Mouse (Mus musculus) kidney, postnatal 0 days (tissue): ENCODE measurements around the gene Eci2. TPM values are rescaled to one million over a fixed set of nuclear protein-coding genes. Genes with fewer than 3 reads are reported as not detected.
A peak's percentile ranks its signal among the peaks of the same experiment; 100 is the strongest.
"Not testable (repeated sequence)": the region's sequence is repeated elsewhere in the genome, so short reads cannot be mapped to it uniquely, and the experiment has no call there.

Source experiments
- ATAC-seq: fragments of 200-750 bp; cut with Nextera tagmentation; replicated peaks from 2 replicates; pipeline ENCODE4 v1.8.0; 2017; ENCODE audit warnings: low read depth, moderate number of reproducible peaks, moderate TSS enrichment, moderate library complexity; ENCODE audit not compliant: low FRiP score
- DNase-seq: peaks from one replicate; pipeline ENCODE4 v3.0.0-alpha.2; 2016; ENCODE audit warnings: low spot score
- H3K27ac ChIP-seq: fragments of 300-500 bp; sonication (generic); 2 replicates; pipeline ENCODE4 v1.5.1; 2014; ENCODE audit warnings: mild to moderate bottlenecking
- H3K27me3 ChIP-seq: fragments of 300-500 bp; sonication (generic); 2 replicates; pipeline ENCODE4 v1.6.1; 2014; ENCODE audit warnings: low read length, mixed read lengths; ENCODE audit not compliant: insufficient read depth
- H3K36me3 ChIP-seq: fragments of 300-500 bp; sonication (generic); 2 replicates; pipeline ENCODE4 v1.6.1; 2014; ENCODE audit warnings: low read length, mixed read lengths; ENCODE audit not compliant: insufficient read depth
- H3K4me1 ChIP-seq: fragments of 300-500 bp; sonication (generic); replicated peaks from 2 replicates; pipeline ENCODE4 v1.6.1; 2014; ENCODE audit warnings: antibody characterized with exemption, low read length, mixed read lengths; ENCODE audit not compliant: insufficient read depth
- H3K4me2 ChIP-seq: fragments of 300-500 bp; sonication (generic); 2 replicates; pipeline ENCODE4 v1.6.1; 2014; ENCODE audit warnings: mild to moderate bottlenecking, low read length, moderate library complexity, mixed read lengths
- H3K4me3 ChIP-seq: fragments of 300-500 bp; sonication (generic); replicated peaks from 2 replicates; pipeline ENCODE4 v1.5.1; 2014; ENCODE audit warnings: low read depth, low read length
- H3K9ac ChIP-seq: fragments of 300-500 bp; sonication (generic); 2 replicates; pipeline ENCODE4 v1.6.1; 2014; ENCODE audit warnings: low read depth, low read length
- H3K9me3 ChIP-seq: fragments of 300-500 bp; sonication (generic); replicated peaks from 2 replicates; pipeline ENCODE4 v1.6.1; 2016; ENCODE audit warnings: low read length, inconsistent platforms, mixed read lengths
- CTCF ChIP-seq: IDR thresholded peaks from 2 replicates; pipeline ENCODE4 v1.5.1; 2016; ENCODE audit warnings: antibody characterized with exemption, low read depth, mild to moderate bottlenecking, moderate library complexity
- WGBS: fragments of 180-500 bp; shearing (Covaris S2); extraction: QIAGEN DNeasy Blood & Tissue Kit; methylation state at CpG from one replicate; pipeline ENCODE4 v1.1.7; 2014; 5-methylcytosine and 5-hydroxymethylcytosine counted together
- polyA plus RNA-seq: library from polyadenylated mRNA; unstranded; fragments of >200 nt; fragmentation: Nextera tagmentation; extraction: Ambion mirVana; gene quantifications from 2 replicates; pipeline ENCODE4 v1.2.1, GENCODE M21; 2015

Gene Eci2
- polyA plus RNA-seq, 1 experiment from 2014 or later = 185 TPM

DNA sequence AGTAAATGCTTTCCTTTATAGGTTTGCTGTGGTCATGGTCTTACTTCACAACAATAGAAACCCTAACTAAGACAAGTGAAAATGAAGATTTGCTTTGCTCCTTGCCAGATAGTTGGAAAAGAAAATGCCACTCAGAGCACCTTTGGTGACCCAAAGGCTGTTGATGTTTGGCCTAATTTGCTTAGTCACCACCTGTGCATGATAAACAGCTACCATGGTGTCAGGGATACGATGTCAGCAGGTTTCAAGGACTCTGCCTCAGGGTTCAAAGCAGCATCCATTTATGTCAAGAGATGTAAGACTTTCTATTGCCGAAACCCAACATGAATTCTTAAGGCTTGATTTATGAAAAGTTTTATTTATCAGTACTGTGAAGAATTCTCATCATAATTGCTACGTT is 49.5 kb downstream of the Eci2 start:
- Histone ChIP-seq H3K36me3 (peaks cover 29% of the 10 kb centered on the region), H3K4me2 (no peak overlapping the region), H3K4me3 (no peak overlapping the region), H3K4me1 (no peaks in the 10 kb centered on the region), H3K9me3 (no peaks in the 10 kb centered on the region), H3K27ac (no peak overlapping the region), H3K27me3 (no peaks in the 10 kb centered on the region), H3K9ac (no peak overlapping the region)
- no peak for TF ChIP-seq CTCF
- no peak for ATAC-seq
- WGBS = 95% methylated on average over 3 of the region's 3 CpGs
- DNase-seq = no peak

DNA sequence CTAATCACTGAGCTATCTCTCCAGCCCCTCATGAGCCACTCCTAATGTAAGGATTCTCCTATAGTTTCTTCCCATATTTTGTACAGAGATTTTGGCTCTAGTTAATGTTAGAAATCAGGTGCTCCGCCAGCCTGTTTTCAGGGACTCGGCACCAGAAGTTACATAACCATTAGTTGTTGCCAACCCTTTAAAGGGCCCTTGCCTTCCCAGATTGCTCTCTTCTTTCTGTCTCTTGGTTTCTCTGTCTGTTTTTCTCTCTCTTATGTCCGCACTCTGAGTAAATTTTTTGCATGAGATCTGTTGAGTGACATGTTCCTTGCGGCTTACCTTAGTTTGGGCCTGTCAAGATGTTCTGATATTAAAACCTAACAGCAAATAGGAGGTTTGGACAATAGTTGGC is 50.8 kb downstream of the Eci2 start:
- TF ChIP-seq CTCF = no peak
- Histone ChIP-seq H3K4me3 (no peak overlapping the region), H3K36me3 (peaks cover 29% of the 10 kb centered on the region), H3K9me3 (no peaks in the 10 kb centered on the region), H3K4me1 (no peaks in the 10 kb centered on the region), H3K4me2 (no peak overlapping the region), H3K27me3 (no peaks in the 10 kb centered on the region), H3K27ac (no peak overlapping the region), H3K9ac (no peak overlapping the region)
- DNase-seq (no peak), ATAC-seq (no peak)
- 93% methylated on average over 4 of the region's 4 CpGs for WGBS

- no peak overlapping the region for H3K9ac ChIP-seq
- no peak overlapping the region for H3K4me2 ChIP-seq
- WGBS = 42% methylated on average over 1 of the region's 1 CpGs
- peak; percentile 46; the same call in 1 of the 2 replicates for TF ChIP-seq CTCF
- H3K4me1 ChIP-seq = no peaks in the 10 kb centered on the region
- no peaks in the 10 kb centered on the region for H3K27me3 ChIP-seq
- H3K36me3 ChIP-seq = peaks cover 15% of the 10 kb centered on the region
- H3K27ac ChIP-seq = no peak overlapping the region
- ATAC-seq (no peak), DNase-seq (no peak)
- no peak overlapping the region for H3K4me3 ChIP-seq
- no peaks in the 10 kb centered on the region for H3K9me3 ChIP-seq
These were observed 53.1 kb downstream of the Eci2 start for GRCm38 (mm10) chr13:34973770-34974169.

- ATAC-seq (no peak), DNase-seq (peak; percentile 39)
- Histone ChIP-seq H3K4me1 (no peaks in the 10 kb centered on the region), H3K9ac (no peak overlapping the region), H3K4me3 (no peak overlapping the region), H3K9me3 (no peaks in the 10 kb centered on the region), H3K27me3 (no peaks in the 10 kb centered on the region), H3K4me2 (no peak overlapping the region), H3K27ac (no peak overlapping the region), H3K36me3 (peaks cover 14% of the 10 kb centered on the region)
- TF ChIP-seq CTCF = peak; percentile 67
- WGBS = 48% methylated on average over 1 of the region's 1 CpGs
These were observed 53.7 kb downstream of the Eci2 start for GRCm38 (mm10) chr13:34973149-34973548.

DNA sequence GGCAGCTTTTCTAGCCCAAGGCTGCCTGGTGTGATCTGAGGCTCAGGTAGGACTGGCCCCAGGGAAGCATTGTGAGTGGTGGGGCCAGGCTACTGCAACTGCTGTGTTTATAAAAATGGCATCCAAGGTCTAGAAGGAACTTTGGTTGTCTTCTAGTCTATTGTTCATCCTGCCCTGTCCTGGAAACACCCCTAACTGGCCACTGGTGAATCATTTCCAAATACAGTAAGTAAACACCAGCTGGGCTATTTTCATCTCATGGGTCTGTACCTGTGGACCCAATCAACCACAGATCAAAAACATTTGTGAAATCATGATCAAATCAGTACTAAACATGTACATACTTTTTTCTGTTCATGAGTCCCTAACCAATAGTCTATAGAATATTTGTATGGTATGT is 54.4 kb downstream of the Eci2 start:
- H3K4me2 ChIP-seq, H3K9me3 ChIP-seq, DNase-seq, H3K27me3 ChIP-seq, H3K27ac ChIP-seq, H3K36me3 ChIP-seq, ATAC-seq, H3K4me3 ChIP-seq, H3K9ac ChIP-seq, H3K4me1 ChIP-seq: not testable (repeated sequence)

GRCm38 (mm10) chr13:34965647-34966046 is 61.2 kb downstream of the Eci2 start:
- not testable (repeated sequence) for H3K27me3 ChIP-seq, H3K9me3 ChIP-seq, H3K4me3 ChIP-seq, H3K4me1 ChIP-seq, H3K4me2 ChIP-seq, H3K36me3 ChIP-seq, DNase-seq, H3K27ac ChIP-seq, H3K9ac ChIP-seq
- peak; percentile 65; the same call in 1 of the 2 replicates for ATAC-seq
- WGBS = 78% methylated on average over 9 of the region's 9 CpGs

DNA sequence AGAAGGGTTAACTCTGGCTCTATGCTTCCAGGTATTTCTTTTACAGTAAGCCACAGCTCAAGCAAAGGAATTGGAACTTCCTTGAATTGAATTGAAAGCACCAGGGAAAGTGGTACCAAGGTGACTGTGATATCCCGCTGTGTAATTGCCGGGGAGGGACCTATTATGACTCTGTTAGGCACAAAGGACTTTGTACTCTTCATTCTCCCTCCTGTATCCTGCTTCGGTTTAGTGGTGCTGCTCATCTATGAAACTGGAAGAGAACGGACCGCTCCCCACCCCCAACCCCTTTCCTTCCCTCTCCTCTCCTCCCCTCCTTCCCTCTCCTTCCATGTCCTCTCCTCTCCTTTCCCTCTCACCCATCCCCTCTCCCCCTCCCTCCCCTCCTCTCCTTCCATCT is 62.0 kb downstream of the Eci2 start:
- Histone ChIP-seq H3K4me1 (0 out of 2 replicates have a peak, but pooled peaks cover 6% of the 10 kb centered on the region), H3K4me3 (peak overlapping the region; percentile 36), H3K9ac (no peak overlapping the region), H3K4me2 (peak overlapping the region; percentile 68), H3K36me3 (no peaks in the 10 kb centered on the region), H3K27ac (no peak overlapping the region), H3K9me3 (no peaks in the 10 kb centered on the region), H3K27me3 (no peaks in the 10 kb centered on the region)
- no peak for DNase-seq
- ATAC-seq = no peak
- WGBS = 11% methylated on average over 5 of the region's 5 CpGs
- no peak for TF ChIP-seq CTCF
